Comparison of ENCODE assay signal across 8 mouse cellular contexts in the genomic region with DNA sequence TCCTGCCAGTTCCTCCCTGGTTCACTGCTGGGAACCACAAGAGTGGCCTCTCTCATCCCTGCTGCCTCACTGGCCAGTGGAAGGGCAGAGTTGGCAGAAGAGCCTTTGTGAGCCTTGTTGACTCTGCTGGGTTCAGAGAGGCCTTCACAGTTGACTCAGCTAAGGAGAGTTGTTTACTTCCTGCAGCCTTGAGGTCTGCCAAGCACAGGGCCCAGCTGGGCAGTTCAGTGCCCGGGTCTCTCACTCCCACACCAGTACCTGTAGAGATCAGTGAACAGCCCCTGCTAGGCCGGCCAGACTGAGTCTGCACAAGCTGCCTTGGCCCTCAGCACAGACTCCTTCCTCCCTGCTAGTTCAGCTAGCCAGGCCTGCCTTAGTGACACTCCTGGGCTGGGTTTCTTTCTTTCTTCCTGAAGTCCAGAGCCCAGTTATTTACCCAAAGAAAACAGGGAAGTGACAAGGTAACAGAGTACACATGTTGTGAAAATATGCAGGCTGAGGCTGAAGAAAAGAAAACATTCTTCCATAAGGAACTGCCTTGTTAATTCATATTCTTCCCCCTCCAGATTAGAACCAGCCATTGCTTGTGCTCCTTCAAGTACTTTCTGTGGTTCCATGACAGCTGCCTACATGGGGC.
DNase-seq lines count a peak whose midpoint lies in the region; ATAC-seq lines count a peak whose summit lies in the region.

No protein-coding gene starts in this region.

- no peak for DNase-seq in forebrain, embryonic 10.5 days (ENCODE audit: extremely low spot score, low spot score)
- DNase-seq in ovary, postnatal 36 days (ENCODE audit: low spot score), result peak; percentile 76
- DNase-seq in ovary, postnatal 14 days (ENCODE audit: low spot score), result no peak
- peak; percentile 38 for DNase-seq in testis, postnatal 14 days (ENCODE audit: low spot score)
- DNase-seq in cerebellum, postnatal 4 days (ENCODE audit: low spot score in 2 of 2), result no peak

- 73% methylated on average over 2 of the region's 2 CpGs for WGBS in forebrain, embryonic 10.5 days
- WGBS in forebrain, embryonic 16.5 days, result 79% methylated on average over 2 of the region's 2 CpGs
- WGBS in limb, embryonic 12.5 days, result 49% methylated on average over 2 of the region's 2 CpGs
- 79% methylated on average over 2 of the region's 2 CpGs for whole genome bisulfite sequencing in forebrain, embryonic 15.5 days

- peak overlapping the region; percentile 84 for H3K27ac ChIP-seq in forebrain, embryonic 10.5 days
- no peak overlapping the region for H3K27ac ChIP-seq in forebrain, embryonic 16.5 days (ENCODE audit: low read length)
- peak overlapping the region; percentile 90 for H3K27ac ChIP-seq in limb, embryonic 12.5 days
- no peak overlapping the region for H3K27ac ChIP-seq in forebrain, embryonic 15.5 days (replicated peaks)

- no peak for ATAC-seq in forebrain, embryonic 16.5 days
- no peak for ATAC-seq in limb, embryonic 12.5 days (ENCODE audit: insufficient number of reproducible peaks, insufficient read depth, low FRiP score, low TSS enrichment, low read depth)
- ATAC-seq in forebrain, embryonic 15.5 days (replicated peaks), result no peak

- H3K4me3 ChIP-seq in forebrain, embryonic 10.5 days, result no peak overlapping the region
- no peak overlapping the region for H3K4me3 ChIP-seq in forebrain, embryonic 16.5 days (replicated peaks; ENCODE audit: low read length)
- no peak overlapping the region for H3K4me3 ChIP-seq in limb, embryonic 12.5 days (replicated peaks)
- H3K4me3 ChIP-seq in forebrain, embryonic 15.5 days, result no peak overlapping the region

- peaks cover 70% of the 10 kb centered on the region for H3K4me1 ChIP-seq in forebrain, embryonic 10.5 days
- peaks cover 4% of the 10 kb centered on the region; the same call in 1 of the 2 replicates for H3K4me1 ChIP-seq in forebrain, embryonic 16.5 days (replicated peaks; ENCODE audit: control insufficient read depth, insufficient read depth, low read length)
- peaks cover 50% of the 10 kb centered on the region for H3K4me1 ChIP-seq in limb, embryonic 12.5 days (replicated peaks)
- H3K4me1 ChIP-seq in forebrain, embryonic 15.5 days, result no peaks in the 10 kb centered on the region; the same call in 1 of the 2 replicates

- H3K9ac ChIP-seq in forebrain, embryonic 16.5 days (replicated peaks; ENCODE audit: low read depth, low read length), result no peak overlapping the region
- H3K9ac ChIP-seq in limb, embryonic 12.5 days (replicated peaks), result no peak overlapping the region
- H3K9ac ChIP-seq in forebrain, embryonic 15.5 days (replicated peaks), result no peak overlapping the region

- H3K4me2 ChIP-seq in forebrain, embryonic 16.5 days (ENCODE audit: low read length), result no peak overlapping the region
- no peak overlapping the region for H3K4me2 ChIP-seq in limb, embryonic 12.5 days
- H3K4me2 ChIP-seq in forebrain, embryonic 15.5 days (replicated peaks), result no peak overlapping the region

- no peaks in the 10 kb centered on the region for H3K27me3 ChIP-seq in forebrain, embryonic 10.5 days (ENCODE audit: poor library complexity, severe bottlenecking)
- H3K27me3 ChIP-seq in forebrain, embryonic 16.5 days (replicated peaks; ENCODE audit: control insufficient read depth, insufficient read depth, low read length), result no peaks in the 10 kb centered on the region
- H3K27me3 ChIP-seq in limb, embryonic 12.5 days, result no peaks in the 10 kb centered on the region
- no peaks in the 10 kb centered on the region for H3K27me3 ChIP-seq in forebrain, embryonic 15.5 days

- H3K9me3 ChIP-seq in forebrain, embryonic 10.5 days, result no peaks in the 10 kb centered on the region
- no peaks in the 10 kb centered on the region for H3K9me3 ChIP-seq in forebrain, embryonic 16.5 days (ENCODE audit: control insufficient read depth, low read length)
- H3K9me3 ChIP-seq in limb, embryonic 12.5 days, result no peaks in the 10 kb centered on the region
- no peaks in the 10 kb centered on the region for H3K9me3 ChIP-seq in forebrain, embryonic 15.5 days

- H3K36me3 ChIP-seq in forebrain, embryonic 10.5 days (replicated peaks), result no peaks in the 10 kb centered on the region
- no peaks in the 10 kb centered on the region for H3K36me3 ChIP-seq in forebrain, embryonic 16.5 days (ENCODE audit: control insufficient read depth, insufficient read depth)
- H3K36me3 ChIP-seq in limb, embryonic 12.5 days, result no peaks in the 10 kb centered on the region
- no peaks in the 10 kb centered on the region for H3K36me3 ChIP-seq in forebrain, embryonic 15.5 days

Comparison
In these comparisons a context has a peak if more than half of its experiments do, and no peak if none do; other contexts are left out.
1. DNase-seq: peak in ovary, postnatal 36 days (single experiment) and testis, postnatal 14 days (single experiment); none in forebrain, embryonic 10.5 days (single experiment), ovary, postnatal 14 days (single experiment) and cerebellum, postnatal 4 days (0 of 2).
2. H3K27ac ChIP-seq: peak in forebrain, embryonic 10.5 days (single experiment) and limb, embryonic 12.5 days (single experiment); none in forebrain, embryonic 16.5 days (single experiment) and forebrain, embryonic 15.5 days (single experiment).